Mouse (Mus musculus) heart, postnatal 0 days (tissue): ENCODE measurements around the gene Gm6588.

Experiments used
- CTCF ChIP-seq: IDR thresholded peaks from 2 replicates; pipeline ENCODE4 v1.5.1; 2016; ENCODE audit warnings: antibody characterized with exemption, control low read depth, low read depth
- EP300 ChIP-seq: IDR thresholded peaks from 2 replicates; pipeline ENCODE4 v1.6.1; 2016; ENCODE audit warnings: antibody characterized with exemption, low read depth

GRCm38 (mm10) chr5:112468986-112469581 is 19.9 kb downstream of the Gm6588 start:
- TF ChIP-seq EP300 (no peak), CTCF (no peak)
